Mouse (Mus musculus) hindbrain, embryonic 12.5 days (tissue): ENCODE data around the gene Alk. TPM values are rescaled to one million over a fixed set of nuclear protein-coding genes. Genes with fewer than 3 reads are reported as not detected.

Experiments
- ATAC-seq: fragments of 200-750 bp; cut with Nextera tagmentation; 2 replicates; pipeline ENCODE4 v1.8.0; 2017; ENCODE audit warnings: moderate TSS enrichment; ENCODE audit not compliant: low FRiP score
- H3K27ac ChIP-seq: fragments of 300-500 bp; sonication (generic); 2 replicates; pipeline ENCODE4 v1.5.1; 2016; ENCODE audit warnings: mild to moderate bottlenecking
- H3K27me3 ChIP-seq: fragments of 300-500 bp; sonication (generic); 2 replicates; pipeline ENCODE4 v1.6.1; 2016; ENCODE audit warnings: mild to moderate bottlenecking
- H3K36me3 ChIP-seq: fragments of 300-500 bp; sonication (generic); 2 replicates; pipeline ENCODE4 v1.6.1; 2016; ENCODE audit warnings: mild to moderate bottlenecking
- H3K4me1 ChIP-seq: fragments of 300-500 bp; sonication (generic); 2 replicates; pipeline ENCODE4 v1.6.1; 2016
- H3K4me2 ChIP-seq: fragments of 300-500 bp; sonication (generic); replicated peaks from 2 replicates; pipeline ENCODE4 v1.6.1; 2016; ENCODE audit warnings: mild to moderate bottlenecking
- H3K4me3 ChIP-seq: fragments of 300-500 bp; sonication (generic); 2 replicates; pipeline ENCODE4 v1.5.1; 2016; ENCODE audit warnings: mild to moderate bottlenecking
- H3K9ac ChIP-seq: fragments of 300-500 bp; sonication (generic); 2 replicates; pipeline ENCODE4 v1.6.1; 2016; ENCODE audit warnings: mild to moderate bottlenecking, moderate library complexity
- H3K9me3 ChIP-seq: fragments of 300-500 bp; sonication (generic); replicated peaks from 2 replicates; pipeline ENCODE4 v1.6.1; 2016; ENCODE audit warnings: mild to moderate bottlenecking
- WGBS: fragments of 180-500 bp; shearing (Covaris S2); methylation state at CpG from one replicate; pipeline ENCODE4 v1.1.7; 2016; 5-methylcytosine and 5-hydroxymethylcytosine counted together
- polyA plus RNA-seq: library from polyadenylated mRNA; unstranded; fragments of >200 nt; fragmentation: Nextera tagmentation; extraction: Ambion mirVana; gene quantifications from 2 replicates; pipeline ENCODE4 v1.2.1, GENCODE M21; 2016

Gene Alk
- polyA plus RNA-seq, 1 experiment from 2014 or later: 2.2 TPM

DNA sequence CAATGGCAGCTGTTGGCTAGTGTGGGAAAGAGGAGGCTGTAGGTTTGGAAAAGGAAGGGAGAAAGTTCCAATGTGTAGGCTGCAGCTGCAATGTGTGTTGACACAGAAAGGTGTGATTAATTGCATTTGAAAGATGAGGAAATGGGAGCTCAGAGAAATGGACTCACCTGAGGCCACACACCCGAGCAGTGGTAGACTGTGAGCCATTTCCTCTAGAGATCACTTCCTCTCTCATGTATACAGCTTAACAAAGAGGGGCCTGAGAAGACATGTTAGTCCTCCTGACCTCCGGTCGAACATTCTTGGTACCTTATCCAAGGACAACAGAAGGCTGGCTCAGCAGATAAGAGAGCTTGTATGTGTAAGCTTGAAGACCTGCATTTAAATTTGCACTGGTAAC lies 691.2 kb downstream of the Alk start:
- no peak for ATAC-seq
- H3K36me3 ChIP-seq: no peaks in the 10 kb centered on the region
- no peaks in the 10 kb centered on the region for H3K4me1 ChIP-seq
- WGBS: 71% methylated on average over 3 of the region's 3 CpGs
- no peak overlapping the region for H3K9ac ChIP-seq
- H3K27me3 ChIP-seq: no peaks in the 10 kb centered on the region
- H3K4me3 ChIP-seq: no peak overlapping the region
- no peak overlapping the region for H3K27ac ChIP-seq
- no peak overlapping the region for H3K4me2 ChIP-seq
- H3K9me3 ChIP-seq: no peaks in the 10 kb centered on the region

DNA sequence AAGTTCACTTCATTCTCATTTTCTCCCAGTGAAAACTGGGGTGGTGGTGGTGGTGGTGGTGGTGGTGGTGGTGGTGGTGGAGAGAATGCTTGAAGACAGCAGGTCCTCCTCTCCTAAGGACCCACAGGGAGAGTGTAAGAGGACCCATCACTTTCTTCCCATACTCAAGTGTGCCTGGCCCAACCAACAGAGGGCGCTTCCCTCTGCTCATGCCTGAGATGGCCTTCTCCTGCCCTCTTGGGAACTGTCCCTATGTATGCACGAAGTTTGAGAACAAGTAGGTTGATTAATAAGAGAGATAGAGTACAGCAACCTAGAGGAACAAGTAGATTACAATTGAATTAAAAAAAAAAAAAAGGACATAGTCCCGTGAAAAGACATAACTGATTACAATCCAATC lies 695.3 kb downstream of the Alk start:
- Histone ChIP-seq H3K36me3 (no peaks in the 10 kb centered on the region), H3K4me2 (no peak overlapping the region), H3K27ac (no peak overlapping the region), H3K27me3 (no peaks in the 10 kb centered on the region), H3K4me3 (no peak overlapping the region), H3K9ac (no peak overlapping the region), H3K4me1 (no peaks in the 10 kb centered on the region), H3K9me3 (no peaks in the 10 kb centered on the region)
- no peak for ATAC-seq
- WGBS: 46% methylated on average over 3 of the region's 3 CpGs

DNA sequence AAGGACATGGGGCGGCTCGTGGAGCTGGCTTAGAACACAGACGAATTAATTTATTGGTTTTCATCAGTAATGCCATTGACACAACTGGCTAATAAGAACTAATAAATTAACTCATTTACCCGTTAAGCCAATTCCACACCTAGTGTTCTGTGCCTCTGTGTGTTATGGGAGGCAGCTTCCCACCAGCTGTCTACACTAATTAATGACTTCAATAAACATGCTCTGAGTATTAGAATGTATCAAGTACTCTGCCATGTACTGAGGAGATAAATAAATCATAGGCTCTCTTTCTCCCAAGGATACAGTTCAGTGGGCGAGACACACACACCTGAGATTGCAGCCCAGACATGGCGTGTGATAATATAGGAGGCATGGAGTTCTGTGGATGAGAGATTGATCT lies 723.1 kb downstream of the Alk start:
- WGBS: 85% methylated on average over 6 of the region's 6 CpGs

GRCm38 (mm10) chr17:71875492-71875891 lies 728.9 kb downstream of the Alk start:
- Histone ChIP-seq H3K9me3 (no peaks in the 10 kb centered on the region), H3K27ac (no peak overlapping the region), H3K4me3 (no peak overlapping the region), H3K9ac (no peak overlapping the region), H3K27me3 (no peaks in the 10 kb centered on the region), H3K36me3 (no peaks in the 10 kb centered on the region), H3K4me1 (no peaks in the 10 kb centered on the region), H3K4me2 (no peak overlapping the region)
- 76% methylated on average over 7 of the region's 7 CpGs for WGBS
- no peak for ATAC-seq

More for the DNA sequence above, 723.1 kb downstream of the Alk start:
- H3K9me3 ChIP-seq: peaks cover 5% of the 10 kb centered on the region; the same call in 1 of the 2 replicates
- no peaks in the 10 kb centered on the region for H3K36me3 ChIP-seq
- no peak for ATAC-seq
- H3K4me2 ChIP-seq: no peak overlapping the region
- no peak overlapping the region for H3K9ac ChIP-seq
- no peaks in the 10 kb centered on the region for H3K4me1 ChIP-seq
- H3K4me3 ChIP-seq: no peak overlapping the region
- no peaks in the 10 kb centered on the region for H3K27me3 ChIP-seq
- no peak overlapping the region for H3K27ac ChIP-seq

DNA sequence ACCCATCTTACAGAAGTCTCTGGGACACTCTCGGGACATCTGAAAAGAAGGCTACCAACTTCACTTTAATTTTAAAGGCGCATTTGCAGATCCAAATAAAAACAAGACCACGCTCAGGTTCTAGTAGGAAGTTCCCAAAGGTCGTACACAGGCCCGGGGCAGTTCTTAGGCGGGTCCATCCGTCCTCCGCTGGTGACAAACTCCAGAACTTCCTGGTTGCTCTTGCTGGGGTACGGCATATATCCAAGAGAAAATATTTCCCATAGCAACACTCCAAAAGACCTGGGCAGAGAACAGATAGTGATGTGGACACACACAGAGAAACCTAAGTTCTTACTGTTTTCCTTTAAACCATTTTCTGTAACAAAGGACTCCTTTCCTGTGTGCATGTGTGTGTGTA lies 729.6 kb downstream of the Alk start:
- Histone ChIP-seq H3K9ac (no peak overlapping the region), H3K36me3 (no peaks in the 10 kb centered on the region), H3K9me3 (no peaks in the 10 kb centered on the region), H3K4me3 (no peak overlapping the region), H3K27ac (no peak overlapping the region), H3K4me1 (no peaks in the 10 kb centered on the region), H3K27me3 (no peaks in the 10 kb centered on the region), H3K4me2 (no peak overlapping the region)
- 90% methylated on average over 9 of the region's 9 CpGs for WGBS
- no peak for ATAC-seq

DNA sequence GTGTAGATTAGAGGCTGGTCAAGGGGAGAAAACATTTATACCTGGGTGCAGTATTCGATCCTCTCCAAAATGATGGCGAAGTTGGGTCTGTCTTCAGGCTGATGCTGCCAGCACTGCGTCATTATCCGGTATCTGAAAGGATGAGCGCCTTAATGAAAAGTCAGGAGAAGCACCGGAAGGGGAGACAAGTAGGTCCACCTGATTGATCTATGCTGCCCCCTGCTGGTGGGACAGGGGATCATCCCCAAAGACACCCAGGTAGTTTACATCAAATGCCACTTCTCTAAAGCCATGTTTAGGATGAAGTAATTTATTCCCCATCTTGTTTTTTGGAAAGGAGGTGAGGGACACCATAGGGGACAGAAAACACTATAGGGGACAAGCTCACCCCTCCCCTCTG lies 730.4 kb downstream of the Alk start:
- H3K9me3 ChIP-seq: no peaks in the 10 kb centered on the region
- no peak overlapping the region for H3K27ac ChIP-seq
- H3K27me3 ChIP-seq: no peaks in the 10 kb centered on the region
- peaks cover 4% of the 10 kb centered on the region; the same call in 1 of the 2 replicates for H3K4me1 ChIP-seq
- H3K4me2 ChIP-seq: no peak overlapping the region
- H3K9ac ChIP-seq: no peak overlapping the region
- WGBS: 42% methylated on average over 6 of the region's 6 CpGs
- ATAC-seq: no peak
- no peaks in the 10 kb centered on the region for H3K36me3 ChIP-seq
- H3K4me3 ChIP-seq: no peak overlapping the region

DNA sequence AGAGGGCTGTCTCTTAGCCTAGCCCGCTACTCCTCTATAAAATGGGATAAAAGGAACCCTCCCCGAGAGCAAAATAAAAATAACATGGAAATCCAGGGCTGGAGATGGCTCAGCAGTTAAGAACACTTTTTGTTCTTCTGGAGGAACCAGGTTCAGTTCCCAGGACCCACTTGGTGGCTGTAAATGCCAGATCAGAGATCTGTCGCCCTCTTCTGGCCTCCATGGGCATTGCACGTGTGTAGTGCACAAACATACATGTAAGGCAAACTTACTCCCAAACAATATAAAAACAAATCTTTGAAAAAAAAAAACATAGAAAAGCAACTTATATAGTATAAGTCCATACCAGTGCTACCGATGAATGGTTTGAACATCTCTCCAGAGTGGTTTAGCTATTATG lies 731.5 kb downstream of the Alk start:
- no peak overlapping the region for H3K9ac ChIP-seq
- no peak for ATAC-seq
- no peak overlapping the region for H3K27ac ChIP-seq
- no peaks in the 10 kb centered on the region for H3K36me3 ChIP-seq
- H3K4me3 ChIP-seq: no peak overlapping the region
- 59% methylated on average over 5 of the region's 5 CpGs for WGBS
- no peak overlapping the region for H3K4me2 ChIP-seq
- H3K27me3 ChIP-seq: no peaks in the 10 kb centered on the region
- H3K9me3 ChIP-seq: no peaks in the 10 kb centered on the region
- peaks cover 7% of the 10 kb centered on the region; the same call in 1 of the 2 replicates for H3K4me1 ChIP-seq

DNA sequence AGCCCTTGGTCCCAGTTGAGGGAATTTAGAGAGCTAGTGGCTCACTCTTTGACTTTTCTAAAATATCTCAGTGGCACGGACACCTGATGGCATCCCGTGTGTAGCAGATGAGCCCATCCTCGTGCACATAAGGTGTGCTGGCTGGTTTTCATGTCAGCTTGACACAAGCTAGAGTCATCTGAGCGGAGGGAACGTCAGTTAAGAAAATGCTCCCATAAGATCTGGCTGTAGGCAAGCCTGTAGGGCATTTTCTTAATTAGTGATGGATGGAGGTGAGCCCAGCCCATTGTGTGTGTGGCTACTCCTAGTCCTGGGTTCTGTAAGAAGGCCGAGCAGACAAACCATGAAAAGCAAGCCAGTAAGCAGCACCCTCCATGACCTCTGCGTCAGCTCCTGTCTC lies 732.4 kb downstream of the Alk start:
- no peaks in the 10 kb centered on the region for H3K27me3 ChIP-seq
- peaks cover 7% of the 10 kb centered on the region; the same call in 1 of the 2 replicates for H3K4me1 ChIP-seq
- 86% methylated on average over 7 of the region's 7 CpGs for WGBS
- no peaks in the 10 kb centered on the region for H3K9me3 ChIP-seq
- H3K4me2 ChIP-seq: no peak overlapping the region
- no peak overlapping the region for H3K27ac ChIP-seq
- ATAC-seq: no peak
- H3K36me3 ChIP-seq: no peaks in the 10 kb centered on the region
- no peak overlapping the region for H3K4me3 ChIP-seq
- no peak overlapping the region for H3K9ac ChIP-seq

DNA sequence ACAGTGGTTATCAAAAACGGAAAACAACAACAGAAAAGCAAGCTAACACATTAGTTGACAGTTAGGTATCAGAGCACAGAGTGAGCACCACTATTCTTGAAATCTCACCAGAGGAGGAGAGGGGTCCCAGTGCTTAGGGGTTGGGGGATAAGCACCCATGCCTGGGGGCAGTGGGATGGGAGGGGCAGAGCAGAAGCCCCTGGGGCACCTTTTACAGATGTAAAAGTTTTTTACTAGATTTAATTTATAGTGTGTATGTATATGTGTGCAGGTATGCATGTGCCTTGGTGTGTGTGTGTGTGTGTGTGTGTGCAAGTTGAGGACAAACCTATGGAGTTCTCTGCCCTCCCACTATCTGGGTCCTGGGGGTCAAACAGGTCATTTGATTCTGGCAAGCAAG lies 733.8 kb downstream of the Alk start:
- WGBS: 94% methylated on average over 1 of the region's 1 CpGs
- H3K4me2 ChIP-seq: no peak overlapping the region
- no peaks in the 10 kb centered on the region for H3K36me3 ChIP-seq
- H3K9ac ChIP-seq: no peak overlapping the region
- H3K27ac ChIP-seq: no peak overlapping the region
- H3K9me3 ChIP-seq: no peaks in the 10 kb centered on the region
- H3K27me3 ChIP-seq: no peaks in the 10 kb centered on the region
- no peak for ATAC-seq
- H3K4me1 ChIP-seq: peaks cover 7% of the 10 kb centered on the region; the same call in 1 of the 2 replicates
- H3K4me3 ChIP-seq: no peak overlapping the region

GRCm38 (mm10) chr17:71870232-71870621 lies 734.2 kb downstream of the Alk start:
- no peak overlapping the region for H3K4me3 ChIP-seq

GRCm38 (mm10) chr17:71869372-71870231 lies 734.8 kb downstream of the Alk start:
- WGBS: 8% methylated on average over 60 of the region's 60 CpGs
- H3K4me3 ChIP-seq: peak overlapping the region; percentile 48
- H3K4me2 ChIP-seq: peak overlapping the region; percentile 87
- H3K27ac ChIP-seq: no peak overlapping the region
- H3K9me3 ChIP-seq: no peaks in the 10 kb centered on the region
- H3K27me3 ChIP-seq: no peaks in the 10 kb centered on the region
- ATAC-seq: peak; percentile 79
- peak overlapping the region; percentile 74 for H3K9ac ChIP-seq
- H3K4me1 ChIP-seq: peaks cover 7% of the 10 kb centered on the region; the same call in 1 of the 2 replicates
- no peaks in the 10 kb centered on the region for H3K36me3 ChIP-seq

More at GRCm38 (mm10) chr17:71870232-71870621, 734.2 kb downstream of the Alk start:
- peak overlapping the region; percentile 87; the same call in 1 of the 2 replicates for H3K4me2 ChIP-seq
- H3K4me1 ChIP-seq: peaks cover 7% of the 10 kb centered on the region; the same call in 1 of the 2 replicates
- no peaks in the 10 kb centered on the region for H3K36me3 ChIP-seq
- no peak overlapping the region for H3K9ac ChIP-seq
- WGBS: 88% methylated on average over 8 of the region's 8 CpGs
- H3K9me3 ChIP-seq: no peaks in the 10 kb centered on the region
- no peak for ATAC-seq
- H3K27ac ChIP-seq: no peak overlapping the region
- no peaks in the 10 kb centered on the region for H3K27me3 ChIP-seq

- H3K9ac ChIP-seq: no peak overlapping the region
- WGBS: 65% methylated on average over 12 of the region's 12 CpGs
- no peak for ATAC-seq
- H3K4me2 ChIP-seq: peak overlapping the region; percentile 87
- no peaks in the 10 kb centered on the region for H3K27me3 ChIP-seq
- no peaks in the 10 kb centered on the region for H3K9me3 ChIP-seq
- H3K27ac ChIP-seq: no peak overlapping the region
- H3K4me3 ChIP-seq: no peak overlapping the region
- peaks cover 7% of the 10 kb centered on the region; the same call in 1 of the 2 replicates for H3K4me1 ChIP-seq
- H3K36me3 ChIP-seq: no peaks in the 10 kb centered on the region
Measured at GRCm38 (mm10) chr17:71868828-71869227, 735.6 kb downstream of the Alk start.

DNA sequence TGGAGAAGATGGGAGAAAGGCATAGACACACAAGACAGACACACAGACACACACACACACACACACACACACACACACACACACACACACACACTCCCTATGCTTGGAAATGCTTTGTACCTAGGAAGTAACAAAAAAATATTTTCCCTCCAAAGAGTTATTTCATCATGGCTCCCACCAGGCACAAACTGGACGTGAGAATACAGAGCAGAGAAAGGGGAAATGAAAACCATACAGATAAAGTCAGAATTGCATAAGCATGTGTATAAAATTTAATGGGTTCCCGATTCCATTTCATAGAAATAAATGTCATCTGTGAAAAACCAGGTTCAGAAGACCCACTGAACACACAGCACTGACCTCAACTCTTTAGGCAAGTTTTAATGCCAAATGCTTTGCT lies 736.5 kb downstream of the Alk start:
- Histone ChIP-seq H3K4me2 (no peak overlapping the region), H3K4me3 (no peak overlapping the region), H3K27me3 (no peaks in the 10 kb centered on the region), H3K27ac (no peak overlapping the region), H3K4me1 (peaks cover 7% of the 10 kb centered on the region; the same call in 1 of the 2 replicates), H3K9ac (no peak overlapping the region), H3K36me3 (no peaks in the 10 kb centered on the region), H3K9me3 (no peaks in the 10 kb centered on the region)
- 88% methylated on average over 2 of the region's 2 CpGs for WGBS
- ATAC-seq: no peak
